Mouse (Mus musculus) midbrain, embryonic 16.5 days (tissue): ENCODE measurements at regions not wholly inside any gene's neighbourhood (a gene's known extent, or its start where the extent isn't known, plus 50 kb on each side); places are given as distances from the start of the nearest gene placed in this dataset.

Experiments
- ATAC-seq: fragments of 200-750 bp; cut with Nextera tagmentation; 2 replicates; pipeline ENCODE4 v1.8.0; 2017; ENCODE audit warnings: moderate TSS enrichment
- H3K27ac ChIP-seq: fragments of 300-500 bp; sonication (generic); 2 replicates; pipeline ENCODE4 v1.5.1; 2014; ENCODE audit warnings: mild to moderate bottlenecking, low read length, mixed read lengths
- H3K27me3 ChIP-seq: fragments of 300-500 bp; sonication (generic); 2 replicates; pipeline ENCODE4 v1.6.1; 2014; ENCODE audit warnings: low read depth, low read length, mixed read lengths; ENCODE audit not compliant: control insufficient read depth, insufficient read depth
- H3K36me3 ChIP-seq: fragments of 300-500 bp; sonication (generic); 2 replicates; pipeline ENCODE4 v1.6.1; 2014; ENCODE audit warnings: mild to moderate bottlenecking, low read length, moderate library complexity, mixed read lengths; ENCODE audit not compliant: control insufficient read depth, insufficient read depth
- H3K4me1 ChIP-seq: fragments of 300-500 bp; sonication (generic); 2 replicates; pipeline ENCODE4 v1.6.1; 2014; ENCODE audit warnings: mild to moderate bottlenecking, low read length, mixed read lengths; ENCODE audit not compliant: control insufficient read depth, insufficient read depth
- H3K4me2 ChIP-seq: fragments of 300-500 bp; sonication (generic); 2 replicates; pipeline ENCODE4 v1.6.1; 2014; ENCODE audit warnings: mild to moderate bottlenecking, low read length, mixed read lengths
- H3K4me3 ChIP-seq: fragments of 300-500 bp; sonication (generic); 2 replicates; pipeline ENCODE4 v1.5.1; 2014; ENCODE audit warnings: low read depth, mild to moderate bottlenecking, low read length, moderate library complexity, mixed read lengths
- H3K9ac ChIP-seq: fragments of 300-500 bp; sonication (generic); 2 replicates; pipeline ENCODE4 v1.6.1; 2014; ENCODE audit warnings: low read depth, low read length, mixed read lengths
- H3K9me3 ChIP-seq: fragments of 300-500 bp; sonication (generic); replicated peaks from 2 replicates; pipeline ENCODE4 v1.6.1; 2014; ENCODE audit warnings: mild to moderate bottlenecking, low read length, mixed read lengths; ENCODE audit not compliant: control insufficient read depth, poor library complexity, severe bottlenecking
- WGBS: fragments of 180-500 bp; shearing (Covaris S2); extraction: QIAGEN DNeasy Blood & Tissue Kit; methylation state at CpG from one replicate; pipeline ENCODE4 v1.1.7; 2014; 5-methylcytosine and 5-hydroxymethylcytosine counted together

DNA sequence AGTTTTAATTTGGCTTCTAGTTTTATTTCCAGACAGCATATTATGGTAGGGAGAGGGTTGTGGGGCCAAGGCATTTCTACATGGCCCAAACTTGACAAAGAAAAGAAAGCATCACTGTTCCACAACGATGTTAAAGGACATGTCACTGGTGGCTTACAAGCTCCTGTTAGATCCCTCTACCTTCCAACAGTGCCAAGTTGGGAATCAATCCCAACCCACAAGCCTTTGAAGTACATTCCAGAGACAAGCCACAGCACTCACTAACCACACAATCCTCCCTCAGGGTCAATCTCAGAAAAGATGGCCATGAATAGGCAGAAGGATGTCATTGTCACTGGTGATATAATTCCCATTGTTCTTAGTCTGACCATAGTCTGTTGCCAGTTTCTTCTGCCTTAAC lies 213.4 kb downstream of the Ube2cbp start:
- Histone ChIP-seq H3K9me3 (no peaks in the 10 kb centered on the region), H3K9ac (no peak overlapping the region), H3K4me2 (no peak overlapping the region), H3K4me3 (no peak overlapping the region), H3K27ac (no peak overlapping the region), H3K4me1 (no peaks in the 10 kb centered on the region), H3K27me3 (no peaks in the 10 kb centered on the region), H3K36me3 (no peaks in the 10 kb centered on the region)
- 87% methylated on average over 1 of the region's 1 CpGs for WGBS
- ATAC-seq = no peak
